Mouse (Mus musculus): ENCODE measurements at regions not wholly inside any gene's neighbourhood (a gene's known extent, or its start where the extent isn't known, plus 50 kb on each side); places are given as distances from the start of the nearest gene placed in this dataset.

DNA sequence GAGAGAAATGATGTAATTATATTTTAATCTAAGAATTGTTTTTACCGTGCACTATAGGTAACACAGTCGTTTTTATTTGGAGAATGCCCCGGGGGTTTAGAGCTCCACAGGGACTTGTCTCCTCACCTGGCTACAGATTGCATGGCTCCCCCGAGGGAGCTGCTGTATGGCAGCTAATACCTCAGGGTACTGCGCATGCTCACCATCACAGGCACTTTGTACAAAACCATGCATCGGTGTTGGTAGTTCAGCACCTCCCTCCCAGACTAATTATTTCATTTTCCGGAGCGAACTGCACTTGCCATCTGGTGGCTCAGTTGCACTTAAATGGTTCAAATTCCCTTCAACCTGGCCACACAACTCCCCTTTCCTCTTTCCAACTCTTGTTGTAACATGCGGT, 281.9 kb downstream of the Fam173b start:
- DNase-seq (ENCODE audit: low spot score): no peak
- no peak for TF ChIP-seq CTCF (IDR thresholded peaks at IDR 0.05)
- Histone ChIP-seq H3K9ac (replicated peaks; ENCODE audit: low read length, poor library complexity, severe bottlenecking) (no peak overlapping the region), H3K4me2 (ENCODE audit: low read depth, low read length, poor library complexity, severe bottlenecking) (no peak overlapping the region), H3K27me3 (ENCODE audit: insufficient read depth, low read length) (no peaks in the 10 kb centered on the region), H3K9me3 (ENCODE audit: low read length) (no peaks in the 10 kb centered on the region), H3K36me3 (ENCODE audit: insufficient read depth, low read length) (no peaks in the 10 kb centered on the region), H3K4me3 (ENCODE audit: low read depth, low read length) (no peak overlapping the region), H3K4me1 (ENCODE audit: insufficient read depth, low read length) (no peaks in the 10 kb centered on the region), H3K27ac (ENCODE audit: low read depth, low read length) (no peak overlapping the region)
- no peak for ATAC-seq (ENCODE audit: low FRiP score)
- 79% methylated on average over 9 of the region's 9 CpGs for WGBS

DNA sequence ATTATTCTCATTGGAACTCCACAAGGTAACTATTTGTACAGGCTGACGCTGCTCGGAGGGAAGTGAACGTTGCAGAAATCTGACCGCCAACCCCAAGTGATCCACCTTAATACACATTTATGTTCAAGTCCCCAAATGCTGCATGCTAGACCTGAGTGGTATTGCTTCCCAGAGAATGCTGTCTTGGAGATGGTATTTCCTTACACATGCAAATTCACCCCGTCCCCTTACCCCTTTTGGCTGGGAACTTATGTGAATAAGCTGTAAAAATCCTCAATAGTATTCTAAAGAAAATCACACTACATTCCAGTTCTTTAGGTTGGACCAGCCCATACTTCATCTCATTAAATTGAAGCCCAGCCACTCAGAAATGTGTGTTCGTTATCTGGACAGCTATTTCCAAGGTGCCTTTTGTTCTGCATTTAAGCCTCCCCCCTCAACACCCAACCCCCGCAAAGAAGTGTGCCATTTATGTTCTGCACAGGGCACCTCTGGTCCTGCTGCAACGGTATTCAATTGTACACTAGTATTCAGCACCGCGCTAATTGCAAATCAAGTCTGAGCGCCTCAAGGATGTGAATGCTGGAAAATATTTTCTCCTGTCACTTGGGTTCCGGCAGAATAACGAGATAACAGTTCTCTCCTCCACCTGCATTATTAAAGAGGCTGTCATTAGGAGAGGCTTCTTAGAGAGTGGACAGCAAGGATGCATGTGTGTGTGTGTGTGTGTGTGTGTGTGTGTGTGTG, 278.0 kb upstream of the Tas2r119 start:
- no peak overlapping the region for H3K27ac ChIP-seq (ENCODE audit: low read depth, low read length)
- H3K4me3 ChIP-seq (ENCODE audit: low read depth, low read length): no peak overlapping the region
- WGBS: 46% methylated on average over 13 of the region's 13 CpGs
- ATAC-seq (ENCODE audit: low FRiP score) (peak; percentile 42; the same call in 1 of the 2 replicates), DNase-seq (ENCODE audit: low spot score) (no peak)
- no peaks in the 10 kb centered on the region for H3K9me3 ChIP-seq (ENCODE audit: low read length)
- H3K4me1 ChIP-seq (ENCODE audit: insufficient read depth, low read length): no peaks in the 10 kb centered on the region
- no peaks in the 10 kb centered on the region for H3K27me3 ChIP-seq (ENCODE audit: insufficient read depth, low read length)
- no peaks in the 10 kb centered on the region for H3K36me3 ChIP-seq (ENCODE audit: insufficient read depth, low read length)
- TF ChIP-seq CTCF (IDR thresholded peaks at IDR 0.05): no peak
- no peak overlapping the region for H3K9ac ChIP-seq (replicated peaks; ENCODE audit: low read length, poor library complexity, severe bottlenecking)
- no peak overlapping the region for H3K4me2 ChIP-seq (ENCODE audit: low read depth, low read length, poor library complexity, severe bottlenecking)

DNA sequence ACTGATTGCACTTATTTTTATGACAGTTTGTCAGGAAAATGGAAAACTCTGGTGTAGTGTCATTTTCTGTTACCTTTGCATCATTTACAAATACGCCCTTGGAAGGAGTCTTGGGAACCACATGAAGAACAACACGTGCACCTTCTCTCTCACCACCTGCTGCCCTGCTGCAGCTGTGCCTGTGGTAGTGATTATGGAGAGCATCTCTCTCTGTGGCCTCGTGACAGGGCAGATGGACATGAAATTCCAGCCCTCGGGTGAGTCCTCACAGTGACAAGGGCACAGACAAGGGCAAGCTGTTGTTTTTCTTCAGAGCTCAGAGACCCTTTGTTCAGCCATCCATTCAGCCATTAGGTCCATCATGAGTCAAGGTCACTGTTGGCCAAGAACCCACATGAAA, 276.8 kb upstream of the Tas2r119 start:
- 78% methylated on average over 4 of the region's 4 CpGs for WGBS
- DNase-seq (ENCODE audit: low spot score): peak; percentile 31
- TF ChIP-seq CTCF (IDR thresholded peaks at IDR 0.05): no peak

DNA sequence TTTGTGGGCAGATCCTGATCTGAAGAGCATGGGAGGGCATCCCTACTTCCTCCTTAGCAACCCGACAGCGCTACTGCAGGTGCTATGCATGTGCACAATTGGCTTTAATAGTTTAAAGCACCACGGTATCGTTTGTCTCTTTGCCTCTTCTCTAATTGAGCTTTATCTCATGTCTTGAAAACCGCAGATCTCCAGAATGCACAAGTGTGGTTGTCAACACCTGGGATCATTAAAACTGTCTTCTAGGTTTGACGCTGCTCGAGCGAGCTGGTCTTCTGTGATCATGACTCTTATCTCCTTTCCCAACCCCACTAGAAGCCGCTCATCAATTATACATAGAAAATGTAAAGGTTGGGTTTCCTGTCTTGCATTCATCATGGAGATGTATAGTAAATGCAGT, 268.7 kb upstream of the Tas2r119 start:
- WGBS: 83% methylated on average over 9 of the region's 9 CpGs
- Histone ChIP-seq H3K9me3 (ENCODE audit: low read length) (no peaks in the 10 kb centered on the region), H3K4me3 (ENCODE audit: low read depth, low read length) (no peak overlapping the region), H3K4me2 (ENCODE audit: low read depth, low read length, poor library complexity, severe bottlenecking) (no peak overlapping the region), H3K4me1 (ENCODE audit: insufficient read depth, low read length) (no peaks in the 10 kb centered on the region), H3K27me3 (ENCODE audit: insufficient read depth, low read length) (no peaks in the 10 kb centered on the region), H3K9ac (replicated peaks; ENCODE audit: low read length, poor library complexity, severe bottlenecking) (no peak overlapping the region), H3K27ac (ENCODE audit: low read depth, low read length) (no peak overlapping the region), H3K36me3 (ENCODE audit: insufficient read depth, low read length) (no peaks in the 10 kb centered on the region)
- DNase-seq (ENCODE audit: low spot score) (no peak), ATAC-seq (ENCODE audit: low FRiP score) (no peak)
- TF ChIP-seq CTCF (IDR thresholded peaks at IDR 0.05): no peak

More for the DNA sequence above, 276.8 kb upstream of the Tas2r119 start:
- ATAC-seq (ENCODE audit: low FRiP score): no peak
- Histone ChIP-seq H3K27ac (ENCODE audit: low read depth, low read length) (no peak overlapping the region), H3K27me3 (ENCODE audit: insufficient read depth, low read length) (no peaks in the 10 kb centered on the region), H3K4me3 (ENCODE audit: low read depth, low read length) (no peak overlapping the region), H3K9ac (replicated peaks; ENCODE audit: low read length, poor library complexity, severe bottlenecking) (no peak overlapping the region), H3K4me1 (ENCODE audit: insufficient read depth, low read length) (no peaks in the 10 kb centered on the region), H3K9me3 (ENCODE audit: low read length) (no peaks in the 10 kb centered on the region), H3K36me3 (ENCODE audit: insufficient read depth, low read length) (no peaks in the 10 kb centered on the region), H3K4me2 (ENCODE audit: low read depth, low read length, poor library complexity, severe bottlenecking) (no peak overlapping the region)

DNA sequence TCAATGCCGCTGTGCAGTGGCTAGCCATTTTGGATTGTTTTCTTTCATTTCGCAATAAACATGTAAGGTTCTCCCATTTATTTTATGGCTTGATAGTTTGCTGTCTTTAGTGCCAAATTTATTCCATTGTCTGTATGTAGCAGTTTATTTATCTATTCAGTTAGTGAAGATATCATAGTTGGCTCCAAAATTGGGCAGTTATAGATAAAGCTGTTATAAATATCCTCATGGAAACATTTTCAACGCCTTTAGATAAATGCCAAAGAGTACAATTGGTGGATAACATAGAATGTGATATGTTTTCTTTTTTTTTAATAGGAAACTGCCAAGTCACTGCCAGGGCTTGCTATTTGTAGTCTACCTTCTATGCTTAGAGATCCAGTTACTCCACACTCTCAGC, 265.1 kb upstream of the Tas2r119 start:
- H3K27ac ChIP-seq (ENCODE audit: low read depth, low read length): no peak overlapping the region
- no peak overlapping the region for H3K4me2 ChIP-seq (ENCODE audit: low read depth, low read length, poor library complexity, severe bottlenecking)
- no peak for ATAC-seq (ENCODE audit: low FRiP score)
- 93% methylated on average over 3 of the region's 3 CpGs for WGBS
- H3K9me3 ChIP-seq (ENCODE audit: low read length): no peaks in the 10 kb centered on the region
- no peaks in the 10 kb centered on the region for H3K4me1 ChIP-seq (ENCODE audit: insufficient read depth, low read length)
- no peaks in the 10 kb centered on the region for H3K27me3 ChIP-seq (ENCODE audit: insufficient read depth, low read length)
- DNase-seq (ENCODE audit: low spot score): no peak
- H3K36me3 ChIP-seq (ENCODE audit: insufficient read depth, low read length): no peaks in the 10 kb centered on the region
- no peak overlapping the region for H3K4me3 ChIP-seq (ENCODE audit: low read depth, low read length)
- no peak overlapping the region for H3K9ac ChIP-seq (replicated peaks; ENCODE audit: low read length, poor library complexity, severe bottlenecking)
- TF ChIP-seq CTCF (IDR thresholded peaks at IDR 0.05): no peak

DNA sequence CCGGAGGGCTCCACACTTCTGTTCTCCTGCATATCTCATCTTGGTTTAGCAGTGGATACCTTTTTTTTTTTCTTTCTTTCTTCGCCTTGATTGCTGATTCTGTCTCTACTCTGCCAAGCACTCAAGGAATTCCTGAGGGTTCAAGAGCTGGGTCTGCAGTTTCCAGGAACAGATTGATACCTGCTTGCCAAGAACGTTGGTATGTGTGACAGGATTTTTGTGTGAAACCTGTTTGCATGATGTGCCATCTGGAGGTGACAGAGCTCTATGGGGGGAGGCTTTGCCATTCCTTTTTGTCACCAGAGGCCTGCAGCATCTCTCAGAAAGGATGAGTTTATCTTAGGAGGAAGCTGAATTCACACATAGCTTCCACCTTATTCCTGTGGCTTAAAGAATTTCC, 255.6 kb upstream of the Tas2r119 start:
- Histone ChIP-seq H3K4me3 (ENCODE audit: low read depth, low read length) (no peak overlapping the region), H3K4me1 (ENCODE audit: insufficient read depth, low read length) (no peaks in the 10 kb centered on the region), H3K4me2 (ENCODE audit: low read depth, low read length, poor library complexity, severe bottlenecking) (no peak overlapping the region), H3K36me3 (ENCODE audit: insufficient read depth, low read length) (no peaks in the 10 kb centered on the region), H3K27me3 (ENCODE audit: insufficient read depth, low read length) (no peaks in the 10 kb centered on the region), H3K9me3 (ENCODE audit: low read length) (no peaks in the 10 kb centered on the region), H3K27ac (ENCODE audit: low read depth, low read length) (no peak overlapping the region), H3K9ac (replicated peaks; ENCODE audit: low read length, poor library complexity, severe bottlenecking) (no peak overlapping the region)
- WGBS: 81% methylated on average over 3 of the region's 3 CpGs
- peak; percentile 25 for DNase-seq (ENCODE audit: low spot score)
- TF ChIP-seq CTCF (IDR thresholded peaks at IDR 0.05): no peak
- no peak for ATAC-seq (ENCODE audit: low FRiP score)

Measured in midbrain, postnatal 0 days (tissue).